Mouse (Mus musculus) lung, postnatal 10 days (tissue): ENCODE data around the gene Cmtr2.

Experiments
- DNase-seq: peaks from one replicate; pipeline ENCODE4 v3.0.0; 2021

The Cmtr2 gene

GRCm38 (mm10) chr8:110265796-110266305 is 50.4 kb downstream of the Cmtr2 start:
- peak; percentile 3 for DNase-seq

- peak; percentile 45 for DNase-seq
Measured at GRCm38 (mm10) chr8:110266741-110267140, 51.3 kb downstream of the Cmtr2 start, which contains the start of gene Hydin. Gene Hydin, plus strand, starts transcription at chr8:110266977.

GRCm38 (mm10) chr8:110267268-110267667 is 51.8 kb downstream of the Cmtr2 start:
- DNase-seq = no peak

- no peak for DNase-seq
Measured at GRCm38 (mm10) chr8:110270659-110271058, 55.2 kb downstream of the Cmtr2 start.

- DNase-seq = no peak
Measured at GRCm38 (mm10) chr8:110273394-110273793, 57.9 kb downstream of the Cmtr2 start.
